Mouse (Mus musculus): ENCODE results near the gene Catsper1. TPM values are rescaled to one million over a fixed set of nuclear protein-coding genes. Genes with fewer than 3 reads are reported as not detected.
"Not testable (repeated sequence)": the region's sequence is repeated elsewhere in the genome, so short reads cannot be mapped to it uniquely, and the experiment has no call there.

Catsper1 gene
- total and polyA plus RNA-seq, 3 experiments: 0.16 TPM; not detected in 2

DNA sequence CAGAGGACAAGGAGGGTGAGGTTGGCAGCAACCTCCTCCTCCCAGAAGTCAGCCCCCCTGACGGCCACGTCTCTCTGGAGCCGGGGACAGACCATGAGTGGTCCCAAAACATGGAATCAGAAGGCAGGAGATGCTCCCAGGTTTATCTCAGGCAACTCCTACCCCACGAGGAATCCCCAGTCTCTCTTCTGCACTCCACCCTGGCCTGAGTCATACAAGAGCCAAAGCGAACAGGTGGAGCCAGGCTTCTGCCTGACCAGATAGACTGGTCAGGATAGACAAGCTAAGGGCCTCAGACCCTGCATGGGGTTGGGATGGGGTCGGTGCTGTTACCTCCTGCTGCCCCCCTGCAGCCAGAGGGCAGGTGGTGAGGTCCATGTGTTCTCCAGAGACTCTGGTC is 12.5 kb downstream of the Catsper1 start:
- Histone ChIP-seq H3K79me2 (replicated peaks; ENCODE audit: control insufficient read depth, insufficient read depth, low read length) (no peaks in the 10 kb centered on the region), H3K27ac (no peak overlapping the region), H3K27me3 (ENCODE audit: control insufficient read depth, insufficient read depth, low read length) (no peaks in the 10 kb centered on the region), H3K36me3 (ENCODE audit: control insufficient read depth, insufficient read depth, low read length) (no peaks in the 10 kb centered on the region), H3K9ac (ENCODE audit: low read depth, low read length) (no peak overlapping the region), H3K4me3 (no peak overlapping the region), H3K4me1 (ENCODE audit: control insufficient read depth, insufficient read depth, low read length) (peaks cover 14% of the 10 kb centered on the region)
- TF ChIP-seq CTCF (IDR thresholded peaks at IDR 0.05) (no peak), EP300 (IDR thresholded peaks at IDR 0.05; ENCODE audit: insufficient read depth, low read depth, low read length) (no peak), POLR2A (IDR thresholded peaks at IDR 0.05; ENCODE audit: insufficient read depth, low read depth, low read length) (no peak)
- no peak for DNase-seq
- intact Hi-C loops (cut with DNase I): loop anchor here (1.0 to 5.0 kb wide), 3 partner anchors 10 to 151 kb away; no protein-coding TSS in a partner anchor
- WGBS: 69% methylated on average over 6 of the region's 6 CpGs

GRCm38 (mm10) chr19:5348526-5349501 is 13.3 kb downstream of the Catsper1 start:
- Histone ChIP-seq H3K79me2 (replicated peaks; ENCODE audit: control insufficient read depth, insufficient read depth, low read length) (no peaks in the 10 kb centered on the region), H3K4me1 (ENCODE audit: control insufficient read depth, insufficient read depth, low read length) (peaks cover 14% of the 10 kb centered on the region), H3K27ac (no peak overlapping the region; the same call in 1 of the 2 replicates), H3K4me3 (peak overlapping the region; percentile 49), H3K27me3 (ENCODE audit: control insufficient read depth, insufficient read depth, low read length) (no peaks in the 10 kb centered on the region), H3K9ac (ENCODE audit: low read depth, low read length) (peak overlapping the region; percentile 75), H3K36me3 (ENCODE audit: control insufficient read depth, insufficient read depth, low read length) (no peaks in the 10 kb centered on the region)
- TF ChIP-seq CTCF (IDR thresholded peaks at IDR 0.05) (peak; percentile 83), EP300 (IDR thresholded peaks at IDR 0.05; ENCODE audit: insufficient read depth, low read depth, low read length) (0 out of 2 replicates have a peak, but pooled peaks have one; percentile 37), POLR2A (IDR thresholded peaks at IDR 0.05; ENCODE audit: insufficient read depth, low read depth, low read length) (no peak)
- peak; percentile 34 to 57 for DNase-seq
- intact Hi-C loops (cut with DNase I): loop anchor here (1.0 to 5.0 kb wide), 3 partner anchors 11 to 152 kb away; no protein-coding TSS in a partner anchor
- WGBS: 6% methylated on average over 34 of the region's 34 CpGs

DNA sequence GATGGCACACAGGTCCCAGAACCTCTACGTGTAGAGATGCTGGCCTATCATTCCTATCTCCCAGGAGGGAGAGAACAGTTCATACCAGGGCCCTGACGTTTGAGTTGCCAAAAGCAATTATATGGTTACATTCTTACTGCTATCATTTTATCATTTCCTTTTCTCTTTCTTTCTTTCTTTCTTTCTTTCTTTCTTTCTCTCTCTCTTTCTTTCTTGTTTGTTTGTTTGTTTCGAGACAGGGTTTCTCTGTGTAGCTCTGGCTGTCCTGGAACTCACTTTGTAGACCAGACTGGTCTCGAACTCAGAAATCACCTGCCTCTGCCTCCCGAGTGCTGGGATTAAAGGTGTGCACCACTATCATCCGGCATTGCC is 13.9 kb downstream of the Catsper1 start, which contains the start of gene Cst6:
Cst6 (minus strand) TSS at position 73 of the 372 bp plus-strand sequence.
- DNase-seq; H3K27ac ChIP-seq; H3K36me3 ChIP-seq (ENCODE audit: control insufficient read depth, insufficient read depth, low read length); H3K79me2 ChIP-seq (replicated peaks; ENCODE audit: control insufficient read depth, insufficient read depth, low read length); H3K27me3 ChIP-seq (ENCODE audit: control insufficient read depth, insufficient read depth, low read length): not testable (repeated sequence)
- Histone ChIP-seq H3K4me1 (ENCODE audit: control insufficient read depth, insufficient read depth, low read length) (peaks cover 14% of the 10 kb centered on the region), H3K4me3 (peak within 1 kb of the TSS; percentile 49), H3K9ac (ENCODE audit: low read depth, low read length) (peak within 1 kb of the TSS; percentile 75)
- WGBS: 76% methylated on average over 6 of the region's 6 CpGs
- intact Hi-C loops (cut with DNase I): loop anchor here (2.0 to 5.0 kb wide), 2 partner anchors 47 to 152 kb away; no protein-coding TSS in a partner anchor

- intact Hi-C loops (cut with DNase I): no loop called here
- Histone ChIP-seq H3K79me2 (replicated peaks; ENCODE audit: control insufficient read depth, insufficient read depth, low read length) (no peaks in the 10 kb centered on the region), H3K36me3 (ENCODE audit: control insufficient read depth, insufficient read depth, low read length) (no peaks in the 10 kb centered on the region), H3K27me3 (ENCODE audit: control insufficient read depth, insufficient read depth, low read length) (no peaks in the 10 kb centered on the region), H3K27ac (no peak overlapping the region), H3K4me1 (ENCODE audit: control insufficient read depth, insufficient read depth, low read length) (peaks cover under 1% of the 10 kb centered on the region), H3K4me3 (no peak overlapping the region), H3K9ac (ENCODE audit: low read depth, low read length) (no peak overlapping the region)
- no peak for DNase-seq
- WGBS: 62% methylated on average over 2 of the region's 2 CpGs
- TF ChIP-seq POLR2A (IDR thresholded peaks at IDR 0.05; ENCODE audit: insufficient read depth, low read depth, low read length): no peak
- TF ChIP-seq EP300 (IDR thresholded peaks at IDR 0.05; ENCODE audit: insufficient read depth, low read depth, low read length): no peak
- TF ChIP-seq CTCF (IDR thresholded peaks at IDR 0.05): no peak
Measured at GRCm38 (mm10) chr19:5353609-5354008, 18.1 kb downstream of the Catsper1 start.

DNA sequence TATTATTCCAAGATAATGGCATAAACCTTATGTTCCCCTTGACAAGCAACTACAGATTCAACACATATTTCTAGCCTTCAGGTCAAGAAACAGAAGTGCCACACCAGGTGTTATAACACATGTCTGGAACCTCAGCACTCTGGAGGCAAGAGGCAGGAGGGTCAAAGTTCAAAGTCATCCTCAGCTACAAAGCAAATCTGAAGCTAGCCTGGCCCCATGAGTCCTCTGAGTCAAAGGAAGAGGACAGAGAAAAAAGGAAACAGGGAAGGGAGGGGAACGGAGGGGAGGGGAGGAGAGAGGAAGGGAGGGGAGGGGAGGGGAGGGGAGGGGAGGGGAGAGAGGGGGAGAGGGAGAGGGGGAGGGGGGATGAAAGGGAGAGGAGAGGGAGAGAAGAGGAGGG is 20.5 kb downstream of the Catsper1 start:
- H3K79me2 ChIP-seq (replicated peaks; ENCODE audit: control insufficient read depth, insufficient read depth, low read length): no peaks in the 10 kb centered on the region
- no peak for DNase-seq
- intact Hi-C loops (cut with DNase I): no loop called here
- no peak overlapping the region for H3K4me3 ChIP-seq
- H3K27ac ChIP-seq: no peak overlapping the region
- WGBS: no CpG with 5 or more reads among the region's 1 CpGs
- no peaks in the 10 kb centered on the region for H3K36me3 ChIP-seq (ENCODE audit: control insufficient read depth, insufficient read depth, low read length)
- no peaks in the 10 kb centered on the region for H3K27me3 ChIP-seq (ENCODE audit: control insufficient read depth, insufficient read depth, low read length)
- TF ChIP-seq POLR2A (IDR thresholded peaks at IDR 0.05; ENCODE audit: insufficient read depth, low read depth, low read length) (no peak), EP300 (IDR thresholded peaks at IDR 0.05; ENCODE audit: insufficient read depth, low read depth, low read length) (no peak), CTCF (IDR thresholded peaks at IDR 0.05) (no peak)
- no peak overlapping the region for H3K9ac ChIP-seq (ENCODE audit: low read depth, low read length)
- no peaks in the 10 kb centered on the region for H3K4me1 ChIP-seq (ENCODE audit: control insufficient read depth, insufficient read depth, low read length)

DNA sequence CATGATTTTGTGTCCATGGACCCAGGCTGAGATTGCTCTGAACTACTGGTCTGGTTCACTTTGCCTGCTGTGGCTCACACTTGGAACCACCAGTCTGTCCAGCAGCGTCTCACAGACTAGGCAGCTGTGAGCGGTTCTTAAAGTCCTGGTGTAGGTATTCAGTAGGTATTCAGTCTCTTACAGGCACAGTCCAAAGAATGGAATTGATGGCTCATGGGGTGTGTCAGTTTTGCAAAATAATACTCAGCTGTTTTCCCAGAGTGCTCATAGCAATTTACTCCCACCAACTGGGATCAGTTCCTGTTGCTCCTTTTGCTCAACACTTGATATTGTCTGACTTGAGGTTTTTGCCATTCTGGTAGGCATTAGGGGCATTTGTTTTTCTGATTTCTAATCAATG is 26.6 kb downstream of the Catsper1 start:
- peaks cover 5% of the 10 kb centered on the region for H3K79me2 ChIP-seq (replicated peaks; ENCODE audit: control insufficient read depth, insufficient read depth, low read length)
- H3K9ac ChIP-seq (ENCODE audit: low read depth, low read length): no peak overlapping the region
- 87% methylated on average over 2 of the region's 2 CpGs for WGBS
- no peak overlapping the region for H3K4me3 ChIP-seq
- no peak for DNase-seq
- TF ChIP-seq POLR2A (IDR thresholded peaks at IDR 0.05; ENCODE audit: insufficient read depth, low read depth, low read length) (no peak), CTCF (IDR thresholded peaks at IDR 0.05) (no peak), EP300 (IDR thresholded peaks at IDR 0.05; ENCODE audit: insufficient read depth, low read depth, low read length) (no peak)
- no peaks in the 10 kb centered on the region for H3K27me3 ChIP-seq (ENCODE audit: control insufficient read depth, insufficient read depth, low read length)
- intact Hi-C loops (cut with DNase I): no loop called here
- H3K27ac ChIP-seq: no peak overlapping the region
- H3K4me1 ChIP-seq (ENCODE audit: control insufficient read depth, insufficient read depth, low read length): peaks cover 6% of the 10 kb centered on the region
- H3K36me3 ChIP-seq (ENCODE audit: control insufficient read depth, insufficient read depth, low read length): no peaks in the 10 kb centered on the region

Data from heart, adult 2 months (tissue).